Mouse (Mus musculus) v-Abl transformed pro-B cells (cell line): Measurements from ENCODE around the gene Man1a2.

Source experiments
- in situ Hi-C, 2 experiments: fragments of 400-800 bp; cut with MboI; formaldehyde crosslinking; loops; one replicate each; pipeline ENCODE4 v1.15.1; 2025; ENCODE audit not compliant: unreplicated experiment in 2 of 2

The Man1a2 gene

GRCm38 (mm10) chr3:100685087-100685762, at the start of gene Man1a2:
Gene Man1a2, minus strand, starts transcription at chr3:100685503.
- in situ Hi-C loops = loop anchor here (5.0 to 10.0 kb wide), 7 partner anchors 110 to 498 kb away; partner anchors contain the start of genes Trim45 (in 1 of the 2) and Vtcn1 (in 1 of the 2)

DNA sequence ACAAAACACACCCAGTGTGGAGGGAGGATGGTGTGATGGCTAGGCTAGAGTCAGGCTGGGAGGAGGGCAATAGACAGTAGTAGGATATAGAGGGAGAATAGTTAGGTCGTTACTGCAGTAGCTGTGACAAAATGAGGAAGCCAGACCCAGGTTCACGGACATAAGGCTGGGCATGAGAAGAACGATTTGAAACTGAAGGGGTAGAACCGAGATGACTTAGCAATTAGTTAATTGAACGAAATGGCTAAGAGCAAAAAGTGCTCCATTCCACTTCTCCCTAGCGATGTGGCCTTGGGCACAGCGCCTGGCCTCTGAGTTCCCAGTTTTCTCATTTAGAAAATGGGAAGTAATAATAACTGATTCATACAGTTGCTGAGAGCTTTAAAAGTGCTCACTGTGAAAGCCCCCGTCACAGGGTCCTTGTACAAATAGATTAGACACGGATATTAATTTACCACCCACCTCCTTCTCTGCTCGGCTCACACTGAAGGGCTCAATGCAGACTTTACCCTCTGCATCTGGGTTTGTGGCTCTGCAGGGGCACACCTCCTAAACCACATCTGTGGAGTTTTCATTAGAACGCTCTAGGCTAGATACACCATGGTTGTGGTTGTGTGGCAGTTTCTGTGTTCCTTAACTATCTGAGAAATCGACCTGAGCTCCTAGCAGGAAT, 49.3 kb upstream of the Man1a2 start:
- in situ Hi-C loops = no loop called here

DNA sequence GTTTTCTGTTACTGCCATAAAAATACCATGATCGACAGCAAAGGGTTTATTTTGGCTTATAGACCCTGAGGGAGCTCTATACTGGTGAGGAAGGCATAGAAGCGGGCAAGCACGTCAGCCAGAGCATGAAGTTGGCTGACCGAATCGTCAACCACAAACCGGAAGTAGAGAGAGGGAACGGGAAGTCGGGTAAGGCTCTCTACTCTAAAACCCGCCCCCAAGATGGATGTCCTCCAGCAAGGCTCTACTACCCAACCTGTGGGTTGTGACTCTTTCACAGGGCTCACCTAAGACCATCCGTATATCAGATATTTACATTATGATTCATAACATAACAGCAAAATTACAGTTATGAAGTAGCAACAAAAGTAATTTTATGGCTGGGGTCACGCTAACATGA, 46.6 kb upstream of the Man1a2 start:
- in situ Hi-C loops = no loop called here

- in situ Hi-C loops = no loop called here
Measured at GRCm38 (mm10) chr3:100731347-100731746, 46.0 kb upstream of the Man1a2 start.

DNA sequence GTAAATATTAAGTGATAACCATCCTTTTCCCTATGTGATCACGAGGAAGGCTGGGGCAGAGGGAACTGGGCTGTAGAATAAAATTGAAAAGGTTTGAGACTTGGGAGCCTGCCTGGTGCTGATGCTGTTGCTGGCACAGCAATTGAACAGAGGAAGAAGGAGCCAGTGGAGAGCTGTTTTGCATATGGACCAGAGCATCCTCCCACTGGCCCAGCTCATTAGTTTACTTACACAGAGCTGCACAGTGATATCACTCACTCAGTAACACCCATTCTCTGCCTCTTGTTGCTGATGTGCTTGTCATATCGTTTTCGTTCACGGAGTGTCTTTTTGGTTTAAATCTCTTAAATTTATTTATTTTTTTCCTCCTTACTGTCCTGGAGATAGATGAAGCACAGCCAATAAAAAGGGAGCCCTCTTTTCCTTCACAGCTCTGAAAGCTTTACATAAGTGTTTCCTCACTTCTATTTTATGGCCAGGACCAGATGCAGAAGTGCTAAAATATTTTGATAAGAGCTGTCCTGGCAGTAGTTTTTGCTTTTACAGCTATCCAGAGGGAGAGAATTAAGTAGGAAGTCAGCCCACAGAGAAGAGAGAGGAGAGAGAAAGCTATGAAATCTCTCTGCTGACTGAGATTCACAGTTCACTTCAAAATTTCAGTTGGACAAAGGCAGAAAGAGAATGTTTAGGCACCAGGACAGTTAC, 42.9 kb upstream of the Man1a2 start:
- in situ Hi-C loops = no loop called here

GRCm38 (mm10) chr3:100725960-100726674, 40.8 kb upstream of the Man1a2 start:
- in situ Hi-C loops = no loop called here

- in situ Hi-C loops = loop anchor here in 1 of 2 experiments (5.0 kb wide), 1 partner anchor 36 kb away; no protein-coding TSS in a partner anchor
Measured at GRCm38 (mm10) chr3:100720786-100721300, 35.5 kb upstream of the Man1a2 start.

DNA sequence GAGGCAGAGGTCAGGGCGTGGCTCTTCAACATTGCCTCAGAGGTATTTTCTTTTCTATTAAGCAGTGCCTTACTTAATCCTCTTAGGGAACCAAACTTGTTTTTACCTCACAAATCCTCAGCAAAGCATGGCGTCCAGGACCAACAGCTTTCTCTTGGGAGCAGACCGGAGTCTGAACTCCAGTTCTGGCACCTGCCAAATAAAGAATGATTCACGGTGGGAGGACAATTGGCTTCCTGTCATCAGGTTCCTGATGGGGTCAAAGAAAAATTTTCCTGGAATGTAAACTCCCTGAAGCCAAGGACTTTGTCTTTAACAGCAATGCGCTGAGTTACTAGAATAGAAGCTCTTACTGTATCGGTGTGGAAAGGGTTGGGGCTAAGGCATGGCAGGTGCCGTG, 30.9 kb upstream of the Man1a2 start:
- in situ Hi-C loops = no loop called here

GRCm38 (mm10) chr3:100715367-100715766, 30.1 kb upstream of the Man1a2 start:
- in situ Hi-C loops = no loop called here

- in situ Hi-C loops = no loop called here
Measured at GRCm38 (mm10) chr3:100713142-100714005, 28.1 kb upstream of the Man1a2 start.

- in situ Hi-C loops = no loop called here
Measured at GRCm38 (mm10) chr3:100712140-100712539, 26.8 kb upstream of the Man1a2 start.

DNA sequence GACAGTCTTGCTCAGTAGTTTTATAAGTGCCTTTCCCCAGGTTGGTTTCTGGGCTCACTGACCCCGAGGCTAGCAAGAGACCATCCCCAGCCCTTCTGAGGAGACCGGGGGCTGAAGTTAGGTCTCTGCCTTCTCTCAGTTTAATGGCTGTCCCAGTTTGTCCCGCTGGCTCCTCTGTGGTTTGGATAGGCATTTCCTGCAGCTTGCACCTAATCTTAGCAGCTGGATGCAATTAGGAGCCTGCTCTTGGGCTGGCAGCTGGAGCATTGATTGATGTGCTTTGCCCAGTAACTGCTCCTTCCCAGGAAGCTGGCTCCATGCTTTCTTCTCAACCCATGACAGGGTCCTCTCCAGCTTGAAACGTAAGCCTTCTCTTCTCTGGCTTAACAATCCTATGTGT, 26.2 kb upstream of the Man1a2 start:
- in situ Hi-C loops = no loop called here

- in situ Hi-C loops = no loop called here
Measured at GRCm38 (mm10) chr3:100707117-100707516, 21.8 kb upstream of the Man1a2 start.

DNA sequence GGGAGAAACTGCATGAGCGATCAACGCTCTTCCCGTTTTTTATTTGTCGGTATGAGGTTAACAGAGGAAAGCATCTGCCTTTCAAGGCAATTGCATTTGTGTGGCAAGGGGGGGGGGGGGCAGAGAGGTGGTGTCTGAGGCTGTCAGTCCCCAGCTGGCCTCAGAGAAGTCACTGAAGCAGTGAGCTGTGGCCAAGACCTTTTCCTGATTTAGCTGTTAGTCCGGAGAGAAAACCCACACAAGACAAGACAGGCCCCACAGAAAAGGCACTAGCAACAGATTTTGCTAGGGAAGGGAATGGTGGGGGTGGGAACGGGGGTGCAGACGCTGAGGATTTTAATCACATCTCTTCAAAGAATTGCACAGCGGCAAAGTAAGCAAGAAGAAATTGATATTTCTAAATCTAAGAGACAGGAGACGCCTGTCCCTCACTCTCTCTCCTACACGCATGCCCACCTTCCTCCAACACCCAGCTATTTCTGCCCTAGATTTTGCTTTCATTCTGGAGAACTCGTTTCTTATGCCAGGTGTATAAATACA, 19.9 kb upstream of the Man1a2 start:
- in situ Hi-C loops = no loop called here

DNA sequence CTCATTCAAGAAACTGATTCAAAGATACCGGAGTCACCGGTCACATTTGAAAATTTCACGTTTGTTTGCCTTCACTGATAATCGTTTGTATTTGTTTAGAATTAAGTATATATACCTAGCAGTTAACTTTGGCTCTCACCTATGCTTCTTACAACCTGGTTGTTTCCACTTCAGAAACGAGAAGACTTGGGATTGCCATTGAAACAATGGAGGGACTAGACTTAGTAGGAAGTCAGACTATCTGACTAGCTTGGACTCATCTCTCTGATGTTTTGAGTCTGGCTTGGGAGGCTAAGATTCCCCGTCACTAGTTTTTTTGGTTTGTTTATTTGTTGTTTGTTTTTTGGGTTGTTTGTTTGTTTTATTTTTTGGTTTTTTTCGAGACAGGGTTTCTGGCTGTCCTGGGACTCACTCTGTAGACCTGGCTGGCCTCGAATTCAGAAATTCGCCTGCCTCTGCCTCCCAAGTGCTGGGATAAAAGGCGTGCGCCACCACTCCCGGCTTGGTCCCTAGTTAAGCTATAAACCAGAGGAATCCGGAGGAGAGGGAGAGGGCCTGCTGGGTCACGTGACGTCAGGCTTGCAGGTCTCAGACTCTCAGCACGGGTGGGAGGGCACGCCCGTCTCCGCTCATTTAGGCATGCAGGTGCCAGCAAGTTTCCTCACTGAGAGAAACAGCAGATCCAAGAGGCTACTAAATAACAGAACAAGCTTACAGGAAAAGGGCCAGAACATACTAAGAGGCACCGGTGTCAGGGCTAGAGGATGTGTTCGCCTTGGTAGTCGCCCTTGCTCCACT, 18.7 kb upstream of the Man1a2 start:
- in situ Hi-C loops = loop anchor here in 1 of 2 experiments (5.0 kb wide), 1 partner anchor 588 kb away; no protein-coding TSS in a partner anchor

DNA sequence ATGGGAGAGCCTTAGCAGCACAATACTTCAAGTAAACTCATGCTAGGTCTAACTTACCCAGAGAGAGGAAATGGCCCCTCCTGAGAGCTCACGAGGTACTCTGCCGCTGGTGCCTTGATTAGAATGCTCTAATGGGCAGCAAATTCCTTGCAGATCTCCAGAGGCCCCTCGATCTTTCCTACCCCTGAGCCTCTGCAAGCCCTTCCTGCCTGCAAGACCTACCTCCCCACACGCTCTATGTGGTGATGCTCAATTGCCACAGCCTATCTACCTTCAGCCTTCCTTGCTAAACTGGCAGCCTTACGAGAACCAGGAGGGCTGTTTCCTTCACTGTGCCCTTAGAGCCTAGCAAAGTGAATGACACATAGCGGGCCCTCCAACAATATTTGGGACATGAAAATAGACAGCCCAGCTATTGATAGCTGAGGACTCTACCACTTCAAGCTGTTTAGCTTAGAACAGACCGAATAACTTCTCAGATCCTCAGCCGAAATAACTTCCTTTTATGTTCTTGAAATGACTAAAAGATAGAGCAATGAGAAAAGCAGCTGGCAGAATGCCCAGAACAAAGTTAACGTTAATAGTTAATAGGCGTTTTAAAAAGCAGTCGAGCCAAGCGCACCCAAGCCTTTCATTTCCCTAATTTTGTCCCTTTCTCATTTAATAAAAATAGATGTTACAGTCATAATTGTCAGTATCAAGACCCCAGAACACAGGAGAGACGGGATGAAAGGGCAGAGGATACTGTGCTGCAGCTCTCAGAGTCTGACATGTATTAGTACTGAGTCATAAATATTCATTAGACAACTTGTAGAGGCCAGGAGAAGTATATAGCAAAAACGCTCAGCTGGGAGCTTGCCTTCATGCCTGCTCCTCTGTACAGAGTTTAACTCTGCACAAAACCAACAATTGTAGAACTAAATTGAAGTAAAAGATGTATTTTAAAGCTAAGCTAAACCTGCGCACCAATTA, 17.9 kb upstream of the Man1a2 start:
- in situ Hi-C loops = loop anchor here in 1 of 2 experiments (5.0 kb wide), 1 partner anchor 589 kb away; no protein-coding TSS in a partner anchor

DNA sequence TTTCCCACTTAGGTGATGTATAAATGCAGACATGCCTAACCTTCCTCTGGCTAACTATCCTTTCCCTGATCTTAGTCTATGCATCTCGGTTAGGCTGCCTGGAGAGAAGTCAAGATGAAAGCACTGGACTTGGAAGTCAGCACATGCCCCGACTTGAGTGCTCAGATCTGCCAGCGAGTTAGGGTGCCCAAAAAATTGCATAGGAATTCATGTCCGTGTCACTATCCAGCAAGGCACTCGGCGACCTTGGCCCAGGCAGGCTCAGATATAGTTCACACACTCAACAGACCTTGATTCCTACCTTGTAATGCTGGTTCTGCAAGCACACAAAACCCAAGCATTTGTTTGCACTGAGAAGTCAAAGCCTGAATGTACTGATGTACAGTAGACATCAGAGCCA, 3.4 kb upstream of the Man1a2 start:
- in situ Hi-C loops = loop anchor here (5.0 to 10.0 kb wide), 7 partner anchors 114 to 501 kb away; partner anchors contain the start of genes Trim45 (in 1 of the 2) and Vtcn1 (in 1 of the 2)
